Mouse (Mus musculus) midbrain, embryonic 13.5 days (tissue): ENCODE measurements around the gene Pdcd11. TPM values are rescaled to one million over a fixed set of nuclear protein-coding genes. Genes with fewer than 3 reads are reported as not detected.

ENCODE experiments used
- ATAC-seq: fragments of 200-750 bp; cut with Nextera tagmentation; 2 replicates; pipeline ENCODE4 v1.8.0; 2017; ENCODE audit warnings: mild to moderate bottlenecking, moderate TSS enrichment, moderate library complexity
- H3K27ac ChIP-seq: fragments of 300-500 bp; sonication (generic); 2 replicates; pipeline ENCODE4 v1.5.1; 2015; ENCODE audit warnings: inconsistent platforms, mild to moderate bottlenecking, moderate library complexity
- H3K27me3 ChIP-seq: fragments of 300-500 bp; sonication (generic); 2 replicates; pipeline ENCODE4 v1.6.1; 2015; ENCODE audit warnings: mild to moderate bottlenecking, inconsistent platforms
- H3K36me3 ChIP-seq: fragments of 300-500 bp; sonication (generic); 2 replicates; pipeline ENCODE4 v1.6.1; 2015; ENCODE audit warnings: mild to moderate bottlenecking, inconsistent platforms
- H3K4me1 ChIP-seq: fragments of 300-500 bp; sonication (generic); replicated peaks from 2 replicates; pipeline ENCODE4 v1.6.1; 2015; ENCODE audit warnings: inconsistent platforms
- H3K4me2 ChIP-seq: fragments of 300-500 bp; sonication (generic); replicated peaks from 2 replicates; pipeline ENCODE4 v1.6.1; 2015; ENCODE audit warnings: moderate library complexity, mild to moderate bottlenecking, inconsistent platforms
- H3K4me3 ChIP-seq: fragments of 300-500 bp; sonication (generic); replicated peaks from 2 replicates; pipeline ENCODE4 v1.5.1; 2015; ENCODE audit warnings: mild to moderate bottlenecking, inconsistent platforms
- H3K9ac ChIP-seq: fragments of 300-500 bp; sonication (generic); replicated peaks from 2 replicates; pipeline ENCODE4 v1.6.1; 2015; ENCODE audit warnings: mild to moderate bottlenecking, inconsistent platforms
- H3K9me3 ChIP-seq: fragments of 300-500 bp; sonication (generic); 2 replicates; pipeline ENCODE4 v1.6.1; 2016; ENCODE audit warnings: mild to moderate bottlenecking, inconsistent platforms
- WGBS: fragments of 180-500 bp; shearing (Covaris S2); methylation state at CpG from one replicate; pipeline ENCODE4 v1.1.7; 2015; 5-methylcytosine and 5-hydroxymethylcytosine counted together
- polyA plus RNA-seq: library from polyadenylated mRNA; unstranded; fragments of >200 nt; fragmentation: Nextera tagmentation; extraction: Ambion mirVana; gene quantifications from 2 replicates; pipeline ENCODE4 v1.2.1, GENCODE M21; 2015

The Pdcd11 gene
- polyA plus RNA-seq, 1 experiment from 2014 or later = 8.0 TPM

DNA sequence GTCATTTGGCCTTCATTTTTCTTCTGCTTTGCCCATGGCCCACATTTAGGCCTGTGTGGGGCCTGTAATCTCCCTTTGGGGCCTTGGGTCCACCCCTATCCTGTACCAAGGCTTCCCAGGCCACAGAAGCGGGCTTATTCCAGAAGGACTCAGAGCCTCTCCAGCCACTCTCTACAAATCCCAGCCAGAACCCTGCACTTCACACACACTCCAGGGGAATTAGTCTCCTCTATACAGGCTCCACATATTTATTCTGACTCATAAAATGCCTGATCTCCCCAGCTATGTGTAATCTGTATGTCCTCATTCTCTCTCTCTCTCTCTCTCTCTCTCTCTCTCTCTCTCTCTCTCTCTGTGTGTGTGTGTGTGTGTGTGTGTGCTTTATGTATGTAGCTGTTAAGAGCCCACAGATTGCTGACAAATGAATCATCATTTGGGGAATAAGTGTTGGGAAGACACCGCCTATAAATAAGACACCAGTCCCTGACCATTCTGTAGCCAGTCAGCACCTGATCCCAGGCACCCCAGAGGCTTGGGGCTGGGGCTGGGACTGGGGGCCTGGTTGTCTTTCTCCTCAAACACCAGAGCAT lies 86.4 kb downstream of the Pdcd11 start:
- ATAC-seq = no peak
- H3K9ac ChIP-seq = no peak overlapping the region
- H3K4me1 ChIP-seq = peaks cover 19% of the 10 kb centered on the region
- peaks cover 41% of the 10 kb centered on the region for H3K27me3 ChIP-seq
- no peak overlapping the region for H3K27ac ChIP-seq
- H3K4me2 ChIP-seq = no peak overlapping the region
- H3K36me3 ChIP-seq = no peaks in the 10 kb centered on the region
- H3K4me3 ChIP-seq = no peak overlapping the region
- WGBS = 72% methylated on average over 2 of the region's 2 CpGs
- peaks cover under 1% of the 10 kb centered on the region; the same call in 1 of the 2 replicates for H3K9me3 ChIP-seq

DNA sequence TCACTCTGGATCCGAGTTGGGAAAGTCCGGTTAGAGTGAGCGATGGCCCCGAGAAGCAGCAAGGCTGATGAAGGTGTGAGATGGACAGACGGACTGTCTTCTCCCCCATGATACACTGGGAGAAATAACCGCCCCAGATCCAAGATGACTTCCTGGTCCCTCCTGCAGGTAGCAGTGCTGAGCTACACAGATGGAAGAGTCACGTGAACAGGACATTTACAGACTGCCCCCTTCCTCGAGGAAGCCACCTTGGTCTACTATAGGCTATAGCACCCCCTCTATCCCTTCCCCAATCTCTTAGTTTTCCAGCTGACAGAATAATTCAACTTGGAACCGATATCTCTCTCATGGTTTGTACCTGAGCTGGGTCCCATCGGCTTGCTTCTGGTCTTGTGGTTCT lies 87.4 kb downstream of the Pdcd11 start:
- Histone ChIP-seq H3K4me2 (peak overlapping the region; percentile 98), H3K9ac (no peak overlapping the region), H3K27me3 (peaks cover 41% of the 10 kb centered on the region), H3K4me1 (peaks cover 19% of the 10 kb centered on the region), H3K36me3 (no peaks in the 10 kb centered on the region), H3K9me3 (peaks cover 4% of the 10 kb centered on the region; the same call in 1 of the 2 replicates), H3K27ac (no peak overlapping the region), H3K4me3 (peak overlapping the region; percentile 72)
- peak; percentile 12; the same call in 1 of the 2 replicates for ATAC-seq
- WGBS = 27% methylated on average over 10 of the region's 10 CpGs

DNA sequence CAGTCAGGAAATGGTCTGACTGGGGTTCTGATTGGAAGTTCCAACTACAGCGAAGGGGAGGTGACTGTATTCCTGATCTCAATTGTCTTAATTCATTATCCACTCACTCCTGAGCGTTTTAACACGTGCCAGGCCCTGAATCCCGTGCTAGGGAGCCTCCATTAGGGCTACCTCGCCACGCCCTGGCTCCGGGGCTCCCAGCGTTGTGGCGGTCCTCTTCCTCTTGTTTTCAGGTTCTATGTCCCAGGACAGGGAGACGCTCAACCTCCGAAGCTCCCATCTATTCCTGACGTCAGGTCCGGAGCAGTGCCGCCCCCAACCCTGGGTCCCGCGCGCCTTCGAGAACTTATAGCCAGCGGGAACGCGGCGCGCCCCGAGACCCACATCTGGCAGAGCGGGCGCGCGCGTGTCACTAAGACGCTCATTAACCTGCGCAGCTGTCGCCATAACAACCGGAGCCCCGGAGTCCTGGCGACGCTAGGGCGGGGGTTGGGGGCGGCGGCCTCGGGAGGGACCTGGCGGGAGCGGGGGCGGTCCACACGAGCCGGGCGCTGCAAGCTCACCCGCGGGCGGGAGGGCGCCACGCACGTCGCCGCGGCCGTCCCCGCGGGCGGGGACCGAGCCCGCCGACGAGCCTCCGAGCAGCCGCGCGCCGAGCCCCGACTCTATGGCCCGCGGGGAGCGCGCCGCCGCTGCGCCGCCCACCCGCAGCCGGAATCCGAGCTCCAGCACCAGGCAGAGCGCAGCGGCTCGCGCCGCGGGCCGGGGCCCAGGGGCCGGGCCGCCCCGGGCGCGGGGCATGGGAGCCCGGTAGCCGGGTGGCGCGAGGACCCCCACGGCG lies 88.1 kb downstream of the Pdcd11 start, which contains the start of gene Neurl1a:
TSS of gene Neurl1a (plus strand) at position 390 of the 841 bp plus-strand sequence.
- Histone ChIP-seq H3K9ac (peak within 1 kb of the TSS; percentile 77), H3K27me3 (peaks cover 41% of the 10 kb centered on the region), H3K4me1 (peaks cover 19% of the 10 kb centered on the region), H3K4me2 (peak within 1 kb of the TSS; percentile 98), H3K36me3 (no peaks in the 10 kb centered on the region), H3K27ac (peak within 1 kb of the TSS; percentile 60), H3K4me3 (peak within 1 kb of the TSS; percentile 72), H3K9me3 (peaks cover 4% of the 10 kb centered on the region; the same call in 1 of the 2 replicates)
- ATAC-seq = peak; percentile 78
- under 1% methylated on average over 70 of the region's 98 CpGs for WGBS

DNA sequence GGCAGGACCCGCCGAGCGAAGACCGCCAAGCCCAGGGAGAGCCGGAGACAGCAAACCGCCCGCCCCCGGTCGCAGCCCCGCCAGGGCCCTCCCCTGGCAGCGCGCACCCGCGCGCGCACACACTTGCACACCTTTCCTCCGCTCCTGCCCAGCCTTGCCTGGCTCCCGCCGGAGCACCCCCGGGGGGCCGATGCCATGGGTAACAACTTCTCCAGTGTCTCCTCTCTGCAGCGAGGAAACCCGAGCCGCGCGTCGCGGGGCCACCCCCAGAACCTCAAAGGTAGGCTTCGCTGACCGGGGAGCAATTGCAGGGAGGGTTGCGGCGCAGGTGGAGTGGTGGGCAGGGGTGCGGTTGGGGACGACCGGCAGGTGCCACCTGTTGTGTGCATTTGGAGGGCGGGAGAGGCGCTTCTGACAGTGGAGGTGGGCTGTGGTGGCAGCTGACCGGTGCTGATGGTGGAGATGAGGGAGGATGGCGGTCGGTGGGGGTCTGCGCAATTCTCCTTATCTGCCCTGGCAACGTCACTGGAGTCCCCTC lies 88.8 kb downstream of the Pdcd11 start:
- peaks cover 41% of the 10 kb centered on the region for H3K27me3 ChIP-seq
- peak overlapping the region; percentile 98 for H3K4me2 ChIP-seq
- peak overlapping the region; percentile 72 for H3K4me3 ChIP-seq
- peak overlapping the region; percentile 60 for H3K27ac ChIP-seq
- peaks cover 22% of the 10 kb centered on the region for H3K4me1 ChIP-seq
- 1% methylated on average over 35 of the region's 42 CpGs for WGBS
- ATAC-seq = peak; percentile 68
- H3K9me3 ChIP-seq = peaks cover 4% of the 10 kb centered on the region; the same call in 1 of the 2 replicates
- H3K9ac ChIP-seq = peak overlapping the region; percentile 77
- H3K36me3 ChIP-seq = no peaks in the 10 kb centered on the region

DNA sequence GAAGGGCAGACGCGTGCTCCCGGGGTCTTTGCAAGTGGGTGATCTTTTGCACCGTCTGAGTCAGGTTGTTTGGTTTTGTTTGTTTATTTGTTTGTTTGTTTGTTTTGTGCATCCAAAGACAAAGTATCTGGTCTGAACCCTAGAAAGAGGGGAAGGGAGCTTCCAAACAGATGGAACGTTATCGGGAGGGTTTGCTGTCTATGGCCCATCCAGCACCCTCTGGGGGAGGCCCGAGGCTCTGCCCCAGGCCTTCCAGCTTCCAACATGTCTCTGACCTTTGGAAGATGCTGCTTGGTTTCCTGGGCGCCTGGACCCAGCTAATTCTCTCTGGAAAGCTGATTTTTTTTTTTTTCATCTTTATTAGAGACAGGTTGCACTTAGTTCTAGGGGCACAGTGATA lies 89.4 kb downstream of the Pdcd11 start:
- peak overlapping the region; percentile 98 for H3K4me2 ChIP-seq
- H3K27me3 ChIP-seq = peaks cover 41% of the 10 kb centered on the region
- peaks cover 22% of the 10 kb centered on the region for H3K4me1 ChIP-seq
- no peak overlapping the region for H3K27ac ChIP-seq
- no peak for ATAC-seq
- H3K36me3 ChIP-seq = no peaks in the 10 kb centered on the region
- 17% methylated on average over 8 of the region's 8 CpGs for WGBS
- peaks cover 4% of the 10 kb centered on the region; the same call in 1 of the 2 replicates for H3K9me3 ChIP-seq
- H3K4me3 ChIP-seq = peak overlapping the region; percentile 72
- H3K9ac ChIP-seq = no peak overlapping the region; the same call in 1 of the 2 replicates

Other genes with a start within 250 kb of the Pdcd11 start
- gene Ina, start 76.1 kb upstream of the Pdcd11 start, polyA plus RNA-seq = 481 and 511 TPM in 2 replicates
- 96.0 and 97.2 TPM in 2 replicates for gene Nt5c2, start 75.6 kb upstream of the Pdcd11 start, polyA plus RNA-seq
- gene Pcgf6, start 39.9 kb upstream of the Pdcd11 start, polyA plus RNA-seq = 28.9 and 31.2 TPM in 2 replicates
- gene Taf5, start 23.0 kb upstream of the Pdcd11 start, polyA plus RNA-seq = 6.9 and 8.0 TPM in 2 replicates
- 1,460 and 1,506 TPM in 2 replicates for gene Usmg5, start 121 bp upstream of the Pdcd11 start, polyA plus RNA-seq
- gene Calhm2, start 47.5 kb downstream of the Pdcd11 start, polyA plus RNA-seq = 0.82 and 1.0 TPM in 2 replicates
- gene Calhm1, start 53.5 kb downstream of the Pdcd11 start, polyA plus RNA-seq = not detected in 2 replicates
- not detected in 2 replicates for gene Calhm3, start 67.0 kb downstream of the Pdcd11 start, polyA plus RNA-seq
- 4.6 and 5.9 TPM in 2 replicates for gene Neurl1a, start 88.1 kb downstream of the Pdcd11 start, polyA plus RNA-seq